Mouse (Mus musculus): ENCODE data around the gene Lgals3. TPM values are rescaled to one million over a fixed set of nuclear protein-coding genes. Genes with fewer than 3 reads are reported as not detected.

Gene Lgals3
- polyA plus RNA-seq (2015; fragmentation: Nextera tagmentation; extraction: Ambion mirVana), result 390 and 459 TPM in 2 replicates

GRCm38 (mm10) chr14:47367461-47367860 lies at the start of gene Lgals3:
Lgals3 (plus strand) TSS chr14:47367751.

GRCm38 (mm10) chr14:47417775-47418665 lies 50.5 kb downstream of the Lgals3 start, which contains the start of gene Dlgap5:
Dlgap5 (minus strand) TSS chr14:47418407.

Other genes with a start within 250 kb of the Lgals3 start
- 4.7 and 5.4 TPM in 2 replicates for gene Gch1, start 178.3 kb upstream of the Lgals3 start, polyA plus RNA-seq (2015; fragmentation: Nextera tagmentation; extraction: Ambion mirVana)
- gene Wdhd1, start 90.9 kb upstream of the Lgals3 start, polyA plus RNA-seq (2015; fragmentation: Nextera tagmentation; extraction: Ambion mirVana), result 6.5 and 8.0 TPM in 2 replicates
- gene Socs4, start 90.8 kb upstream of the Lgals3 start, polyA plus RNA-seq (2015; fragmentation: Nextera tagmentation; extraction: Ambion mirVana), result 1.5 and 2.1 TPM in 2 replicates
- gene Mapk1ip1l, start 69.5 kb upstream of the Lgals3 start, polyA plus RNA-seq (2015; fragmentation: Nextera tagmentation; extraction: Ambion mirVana), result 26.6 and 33.0 TPM in 2 replicates
- gene Dlgap5, start 50.7 kb downstream of the Lgals3 start, polyA plus RNA-seq (2015; fragmentation: Nextera tagmentation; extraction: Ambion mirVana), result 5.7 and 13.2 TPM in 2 replicates
- 12.1 and 14.2 TPM in 2 replicates for gene Fbxo34, start 82.7 kb downstream of the Lgals3 start, polyA plus RNA-seq (2015; fragmentation: Nextera tagmentation; extraction: Ambion mirVana)
- 6.5 TPM in 2 replicates for gene Atg14, start 202.9 kb downstream of the Lgals3 start, polyA plus RNA-seq (2015; fragmentation: Nextera tagmentation; extraction: Ambion mirVana)